Mouse (Mus musculus): Measurements from ENCODE around the gene Ly6g6e. TPM values are rescaled to one million over a fixed set of nuclear protein-coding genes. Genes with fewer than 3 reads are reported as not detected.

Gene Ly6g6e
- total and polyA plus RNA-seq, 2 experiments: 0.33 to 0.37 TPM

GRCm38 (mm10) chr17:35074097-35074496 is 2.6 kb upstream of the Ly6g6e start:
- 83% methylated on average over 17 of the region's 17 CpGs for WGBS
- TF ChIP-seq POLR2A (IDR thresholded peaks at IDR 0.05; ENCODE audit: extremely low read depth, insufficient read depth, low read length) (no peak), CTCF (IDR thresholded peaks at IDR 0.05; ENCODE audit: low read depth, low read length) (no peak)
- H3K9ac ChIP-seq (ENCODE audit: low read depth, low read length): no peak overlapping the region

GRCm38 (mm10) chr17:35077285-35077684 is 583 bp downstream of the Ly6g6e start:
- H3K27ac ChIP-seq (replicated peaks; ENCODE audit: insufficient read depth, low read depth, low read length): peak overlapping the region; percentile 4; the same call in 1 of the 2 replicates

More at GRCm38 (mm10) chr17:35074097-35074496, 2.6 kb upstream of the Ly6g6e start:
- H3K27ac ChIP-seq (replicated peaks; ENCODE audit: insufficient read depth, low read depth, low read length): no peak overlapping the region
- no peaks in the 10 kb centered on the region for H3K79me2 ChIP-seq (ENCODE audit: control insufficient read depth, insufficient read depth, low read length)
- H3K4me1 ChIP-seq (ENCODE audit: control insufficient read depth, insufficient read depth, low read length): no peaks in the 10 kb centered on the region
- no peaks in the 10 kb centered on the region for H3K27me3 ChIP-seq (ENCODE audit: control insufficient read depth, insufficient read depth, low read length)
- no peak overlapping the region for H3K4me3 ChIP-seq (ENCODE audit: insufficient read depth, low read depth, low read length)
- no peaks in the 10 kb centered on the region for H3K36me3 ChIP-seq (ENCODE audit: control insufficient read depth, insufficient read depth, low read length)
- DNase-seq (ENCODE audit: extremely low read depth, low read depth, low spot score): no peak

GRCm38 (mm10) chr17:35077786-35078233 is 1.1 kb downstream of the Ly6g6e start, which contains the start of gene Ly6g6d:
Gene Ly6g6d, minus strand, starts transcription at chr17:35078065.
- Histone ChIP-seq H3K4me1 (ENCODE audit: control insufficient read depth, insufficient read depth, low read length) (0 out of 2 replicates have a peak, but pooled peaks cover 2% of the 10 kb centered on the region), H3K27ac (replicated peaks; ENCODE audit: insufficient read depth, low read depth, low read length) (peak within 1 kb of the TSS; percentile 29; the same call in 1 of the 2 replicates), H3K79me2 (ENCODE audit: control insufficient read depth, insufficient read depth, low read length) (no peaks in the 10 kb centered on the region), H3K36me3 (ENCODE audit: control insufficient read depth, insufficient read depth, low read length) (no peaks in the 10 kb centered on the region), H3K9ac (ENCODE audit: low read depth, low read length) (peak within 1 kb of the TSS; percentile 46), H3K4me3 (ENCODE audit: insufficient read depth, low read depth, low read length) (peak within 1 kb of the TSS; percentile 59), H3K27me3 (ENCODE audit: control insufficient read depth, insufficient read depth, low read length) (no peaks in the 10 kb centered on the region)
- WGBS: 22% methylated on average over 14 of the region's 14 CpGs
- no peak for DNase-seq (ENCODE audit: extremely low read depth, low read depth, low spot score)
- peak; percentile 68 for TF ChIP-seq CTCF (IDR thresholded peaks at IDR 0.05; ENCODE audit: low read depth, low read length)
- no peak for TF ChIP-seq POLR2A (IDR thresholded peaks at IDR 0.05; ENCODE audit: extremely low read depth, insufficient read depth, low read length)

More at GRCm38 (mm10) chr17:35077285-35077684, 583 bp downstream of the Ly6g6e start:
- no peak for DNase-seq (ENCODE audit: extremely low read depth, low read depth, low spot score)
- 53% methylated on average over 2 of the region's 2 CpGs for WGBS
- Histone ChIP-seq H3K27me3 (ENCODE audit: control insufficient read depth, insufficient read depth, low read length) (no peaks in the 10 kb centered on the region), H3K4me1 (ENCODE audit: control insufficient read depth, insufficient read depth, low read length) (0 out of 2 replicates have a peak, but pooled peaks cover 2% of the 10 kb centered on the region), H3K79me2 (ENCODE audit: control insufficient read depth, insufficient read depth, low read length) (no peaks in the 10 kb centered on the region), H3K4me3 (ENCODE audit: insufficient read depth, low read depth, low read length) (no peak overlapping the region; the same call in 1 of the 2 replicates), H3K9ac (ENCODE audit: low read depth, low read length) (peak overlapping the region; percentile 46), H3K36me3 (ENCODE audit: control insufficient read depth, insufficient read depth, low read length) (no peaks in the 10 kb centered on the region)
- TF ChIP-seq CTCF (IDR thresholded peaks at IDR 0.05; ENCODE audit: low read depth, low read length) (no peak), POLR2A (IDR thresholded peaks at IDR 0.05; ENCODE audit: extremely low read depth, insufficient read depth, low read length) (no peak)

- no peak overlapping the region for H3K4me3 ChIP-seq (ENCODE audit: insufficient read depth, low read depth, low read length)
- H3K4me1 ChIP-seq (ENCODE audit: control insufficient read depth, insufficient read depth, low read length): 0 out of 2 replicates have a peak, but pooled peaks cover 2% of the 10 kb centered on the region
- H3K79me2 ChIP-seq (ENCODE audit: control insufficient read depth, insufficient read depth, low read length): no peaks in the 10 kb centered on the region
- WGBS: 45% methylated on average over 9 of the region's 9 CpGs
- no peak for DNase-seq (ENCODE audit: extremely low read depth, low read depth, low spot score)
- H3K27ac ChIP-seq (replicated peaks; ENCODE audit: insufficient read depth, low read depth, low read length): no peak overlapping the region
- TF ChIP-seq CTCF (IDR thresholded peaks at IDR 0.05; ENCODE audit: low read depth, low read length) (peak; percentile 17; the same call in 1 of the 2 replicates), POLR2A (IDR thresholded peaks at IDR 0.05; ENCODE audit: extremely low read depth, insufficient read depth, low read length) (no peak)
- no peak overlapping the region for H3K9ac ChIP-seq (ENCODE audit: low read depth, low read length)
- no peaks in the 10 kb centered on the region for H3K27me3 ChIP-seq (ENCODE audit: control insufficient read depth, insufficient read depth, low read length)
- H3K36me3 ChIP-seq (ENCODE audit: control insufficient read depth, insufficient read depth, low read length): no peaks in the 10 kb centered on the region
These were observed 3.1 kb downstream of the Ly6g6e start for GRCm38 (mm10) chr17:35079778-35080177.

GRCm38 (mm10) chr17:35080248-35080647 is 3.5 kb downstream of the Ly6g6e start:
- Histone ChIP-seq H3K27me3 (ENCODE audit: control insufficient read depth, insufficient read depth, low read length) (no peaks in the 10 kb centered on the region), H3K36me3 (ENCODE audit: control insufficient read depth, insufficient read depth, low read length) (no peaks in the 10 kb centered on the region), H3K27ac (replicated peaks; ENCODE audit: insufficient read depth, low read depth, low read length) (no peak overlapping the region), H3K79me2 (ENCODE audit: control insufficient read depth, insufficient read depth, low read length) (no peaks in the 10 kb centered on the region), H3K4me3 (ENCODE audit: insufficient read depth, low read depth, low read length) (no peak overlapping the region), H3K9ac (ENCODE audit: low read depth, low read length) (no peak overlapping the region), H3K4me1 (ENCODE audit: control insufficient read depth, insufficient read depth, low read length) (0 out of 2 replicates have a peak, but pooled peaks cover 2% of the 10 kb centered on the region)
- TF ChIP-seq CTCF (IDR thresholded peaks at IDR 0.05; ENCODE audit: low read depth, low read length) (no peak), POLR2A (IDR thresholded peaks at IDR 0.05; ENCODE audit: extremely low read depth, insufficient read depth, low read length) (no peak)
- no peak for DNase-seq (ENCODE audit: extremely low read depth, low read depth, low spot score)
- WGBS: 63% methylated on average over 6 of the region's 6 CpGs

- DNase-seq (ENCODE audit: extremely low read depth, low read depth, low spot score): no peak
- no peaks in the 10 kb centered on the region for H3K27me3 ChIP-seq (ENCODE audit: control insufficient read depth, insufficient read depth, low read length)
- 92% methylated on average over 4 of the region's 4 CpGs for WGBS
- no peak overlapping the region for H3K9ac ChIP-seq (ENCODE audit: low read depth, low read length)
- H3K4me1 ChIP-seq (ENCODE audit: control insufficient read depth, insufficient read depth, low read length): 0 out of 2 replicates have a peak, but pooled peaks cover 2% of the 10 kb centered on the region
- H3K4me3 ChIP-seq (ENCODE audit: insufficient read depth, low read depth, low read length): no peak overlapping the region
- no peaks in the 10 kb centered on the region for H3K79me2 ChIP-seq (ENCODE audit: control insufficient read depth, insufficient read depth, low read length)
- no peak overlapping the region for H3K27ac ChIP-seq (replicated peaks; ENCODE audit: insufficient read depth, low read depth, low read length)
- TF ChIP-seq POLR2A (IDR thresholded peaks at IDR 0.05; ENCODE audit: extremely low read depth, insufficient read depth, low read length) (no peak), CTCF (IDR thresholded peaks at IDR 0.05; ENCODE audit: low read depth, low read length) (no peak)
- no peaks in the 10 kb centered on the region for H3K36me3 ChIP-seq (ENCODE audit: control insufficient read depth, insufficient read depth, low read length)
These were observed 4.0 kb downstream of the Ly6g6e start for GRCm38 (mm10) chr17:35080710-35081109.

Data from liver, adult 2 months (tissue).